Mouse (Mus musculus) heart, embryonic 16.5 days (tissue): ENCODE measurements around the gene Clptm1l. TPM values are rescaled to one million over a fixed set of nuclear protein-coding genes. Genes with fewer than 3 reads are reported as not detected.

Experiments used
- ATAC-seq: fragments of 200-750 bp; cut with Nextera tagmentation; replicated peaks from 2 replicates; pipeline ENCODE4 v1.8.0; 2017; ENCODE audit warnings: moderate number of reproducible peaks; ENCODE audit not compliant: insufficient read depth, low FRiP score; ENCODE audit errors: extremely low read depth
- H3K27ac ChIP-seq: fragments of 300-500 bp; sonication (generic); 2 replicates; pipeline ENCODE4 v1.5.1; 2014; ENCODE audit warnings: mild to moderate bottlenecking, low read length, control low read depth, moderate library complexity
- H3K27me3 ChIP-seq: fragments of 300-500 bp; sonication (generic); 2 replicates; pipeline ENCODE4 v1.6.1; 2014; ENCODE audit warnings: low read length, mixed read lengths; ENCODE audit not compliant: control insufficient read depth, insufficient read depth
- H3K36me3 ChIP-seq: fragments of 300-500 bp; sonication (generic); 2 replicates; pipeline ENCODE4 v1.6.1; 2014; ENCODE audit not compliant: control insufficient read depth, insufficient read depth
- H3K4me1 ChIP-seq: fragments of 300-500 bp; sonication (generic); 2 replicates; pipeline ENCODE4 v1.6.1; 2014; ENCODE audit warnings: low read length, mixed read lengths; ENCODE audit not compliant: control insufficient read depth, insufficient read depth
- H3K4me2 ChIP-seq: fragments of 300-500 bp; sonication (generic); 2 replicates; pipeline ENCODE4 v1.6.1; 2014; ENCODE audit warnings: low read depth, mild to moderate bottlenecking, control low read depth, low read length
- H3K4me3 ChIP-seq: fragments of 300-500 bp; sonication (generic); 2 replicates; pipeline ENCODE4 v1.5.1; 2014; ENCODE audit warnings: mild to moderate bottlenecking, control low read depth, low read length
- H3K9ac ChIP-seq: fragments of 300-500 bp; sonication (generic); 2 replicates; pipeline ENCODE4 v1.6.1; 2014; ENCODE audit warnings: low read length, control low read depth
- H3K9me3 ChIP-seq: fragments of 300-500 bp; sonication (generic); replicated peaks from 2 replicates; pipeline ENCODE4 v1.6.1; 2016; ENCODE audit warnings: low read length; ENCODE audit not compliant: control insufficient read depth
- WGBS: fragments of 180-500 bp; shearing (Covaris S2); extraction: QIAGEN DNeasy Blood & Tissue Kit; methylation state at CpG from one replicate; pipeline ENCODE4 v1.1.7; 2014; 5-methylcytosine and 5-hydroxymethylcytosine counted together
- polyA plus RNA-seq: library from polyadenylated mRNA; unstranded; fragments of >200 nt; fragmentation: Nextera tagmentation; extraction: Ambion mirVana; gene quantifications from 2 replicates; pipeline ENCODE4 v1.2.1, GENCODE M21; 2015

Gene Clptm1l
- polyA plus RNA-seq, result 98.8 and 106 TPM in 2 replicates

GRCm38 (mm10) chr13:73603522-73604155 lies at the start of gene Clptm1l:
Clptm1l (plus strand) TSS chr13:73604006.
- peak within 1 kb of the TSS; percentile 96 for H3K9ac ChIP-seq

GRCm38 (mm10) chr13:73564201-73564600 lies 39.6 kb upstream of the Clptm1l start:
- H3K36me3 ChIP-seq, result no peaks in the 10 kb centered on the region
- no peaks in the 10 kb centered on the region for H3K4me1 ChIP-seq
- H3K4me2 ChIP-seq, result no peak overlapping the region
- H3K27ac ChIP-seq, result no peak overlapping the region
- ATAC-seq, result no peak
- no peaks in the 10 kb centered on the region for H3K9me3 ChIP-seq
- H3K27me3 ChIP-seq, result peaks cover 3% of the 10 kb centered on the region; the same call in 1 of the 2 replicates
- H3K9ac ChIP-seq, result no peak overlapping the region
- 70% methylated on average over 5 of the region's 5 CpGs for WGBS
- H3K4me3 ChIP-seq, result no peak overlapping the region

More at GRCm38 (mm10) chr13:73603522-73604155, at the start of gene Clptm1l:
- H3K9me3 ChIP-seq, result no peaks in the 10 kb centered on the region
- peaks cover 23% of the 10 kb centered on the region for H3K36me3 ChIP-seq
- no peaks in the 10 kb centered on the region for H3K27me3 ChIP-seq
- peak within 1 kb of the TSS; percentile 72 for H3K4me3 ChIP-seq
- peak within 1 kb of the TSS; percentile 87 for H3K4me2 ChIP-seq
- under 1% methylated on average over 53 of the region's 53 CpGs for WGBS
- peak within 1 kb of the TSS; percentile 84 for H3K27ac ChIP-seq
- ATAC-seq, result peak; percentile 97
- peaks cover 11% of the 10 kb centered on the region for H3K4me1 ChIP-seq

- no peaks in the 10 kb centered on the region for H3K36me3 ChIP-seq
- no peak for ATAC-seq
- H3K4me3 ChIP-seq, result no peak overlapping the region
- H3K9ac ChIP-seq, result no peak overlapping the region
- no peaks in the 10 kb centered on the region for H3K4me1 ChIP-seq
- no peaks in the 10 kb centered on the region for H3K27me3 ChIP-seq
- H3K4me2 ChIP-seq, result no peak overlapping the region
- no peaks in the 10 kb centered on the region for H3K9me3 ChIP-seq
- no peak overlapping the region for H3K27ac ChIP-seq
Observed at GRCm38 (mm10) chr13:73575051-73575450, 28.8 kb upstream of the Clptm1l start.

- 50% methylated on average over 2 of the region's 2 CpGs for WGBS
- ATAC-seq, result no peak
- no peaks in the 10 kb centered on the region for H3K4me1 ChIP-seq
- H3K27ac ChIP-seq, result no peak overlapping the region
- H3K9ac ChIP-seq, result no peak overlapping the region
- no peaks in the 10 kb centered on the region for H3K27me3 ChIP-seq
- H3K4me2 ChIP-seq, result no peak overlapping the region
- no peaks in the 10 kb centered on the region for H3K9me3 ChIP-seq
- no peaks in the 10 kb centered on the region for H3K36me3 ChIP-seq
- no peak overlapping the region for H3K4me3 ChIP-seq
Observed at GRCm38 (mm10) chr13:73577277-73577676, 26.5 kb upstream of the Clptm1l start.

- H3K27ac ChIP-seq, result no peak overlapping the region
- H3K9ac ChIP-seq, result no peak overlapping the region
- H3K9me3 ChIP-seq, result no peaks in the 10 kb centered on the region
- H3K4me3 ChIP-seq, result no peak overlapping the region
- H3K27me3 ChIP-seq, result peaks cover 4% of the 10 kb centered on the region; the same call in 1 of the 2 replicates
- H3K4me2 ChIP-seq, result no peak overlapping the region
- H3K36me3 ChIP-seq, result no peaks in the 10 kb centered on the region
- WGBS, result 80% methylated on average over 3 of the region's 3 CpGs
- ATAC-seq, result no peak
- no peaks in the 10 kb centered on the region for H3K4me1 ChIP-seq
Observed at GRCm38 (mm10) chr13:73591488-73591887, 12.3 kb upstream of the Clptm1l start.

GRCm38 (mm10) chr13:73592546-73592945 lies 11.3 kb upstream of the Clptm1l start:
- no peak overlapping the region for H3K4me2 ChIP-seq
- 28% methylated on average over 2 of the region's 2 CpGs for WGBS
- no peaks in the 10 kb centered on the region for H3K4me1 ChIP-seq
- H3K36me3 ChIP-seq, result no peaks in the 10 kb centered on the region
- H3K27me3 ChIP-seq, result peaks cover 8% of the 10 kb centered on the region; the same call in 1 of the 2 replicates
- no peak for ATAC-seq
- no peaks in the 10 kb centered on the region for H3K9me3 ChIP-seq
- H3K27ac ChIP-seq, result no peak overlapping the region
- no peak overlapping the region for H3K4me3 ChIP-seq
- H3K9ac ChIP-seq, result no peak overlapping the region

GRCm38 (mm10) chr13:73596276-73596675 lies 7.5 kb upstream of the Clptm1l start:
- Histone ChIP-seq H3K4me1 (no peaks in the 10 kb centered on the region), H3K9ac (no peak overlapping the region), H3K27ac (no peak overlapping the region), H3K4me2 (no peak overlapping the region), H3K9me3 (no peaks in the 10 kb centered on the region), H3K36me3 (no peaks in the 10 kb centered on the region), H3K4me3 (no peak overlapping the region), H3K27me3 (peaks cover 8% of the 10 kb centered on the region; the same call in 1 of the 2 replicates)
- no peak for ATAC-seq
- WGBS, result 51% methylated on average over 4 of the region's 4 CpGs

- H3K27ac ChIP-seq, result no peak overlapping the region
- H3K36me3 ChIP-seq, result no peaks in the 10 kb centered on the region
- no peak overlapping the region for H3K9ac ChIP-seq
- ATAC-seq, result no peak
- 47% methylated on average over 4 of the region's 4 CpGs for WGBS
- no peak overlapping the region for H3K4me2 ChIP-seq
- no peaks in the 10 kb centered on the region for H3K9me3 ChIP-seq
- no peak overlapping the region for H3K4me3 ChIP-seq
- peaks cover 8% of the 10 kb centered on the region; the same call in 1 of the 2 replicates for H3K27me3 ChIP-seq
- peaks cover 11% of the 10 kb centered on the region for H3K4me1 ChIP-seq
Observed at GRCm38 (mm10) chr13:73600217-73600616, 3.6 kb upstream of the Clptm1l start.

GRCm38 (mm10) chr13:73603046-73603445 lies 760 bp upstream of the Clptm1l start:
- H3K36me3 ChIP-seq, result peaks cover 17% of the 10 kb centered on the region
- peaks cover 11% of the 10 kb centered on the region for H3K4me1 ChIP-seq
- peak overlapping the region; percentile 96 for H3K9ac ChIP-seq
- H3K9me3 ChIP-seq, result no peaks in the 10 kb centered on the region
- peak overlapping the region; percentile 72 for H3K4me3 ChIP-seq
- H3K27ac ChIP-seq, result no peak overlapping the region
- H3K4me2 ChIP-seq, result peak overlapping the region; percentile 87
- H3K27me3 ChIP-seq, result no peaks in the 10 kb centered on the region
- 47% methylated on average over 4 of the region's 4 CpGs for WGBS
- no peak for ATAC-seq
